Mouse (Mus musculus) kidney, adult 9 months (tissue): Measurements from ENCODE around the gene Hyou1.
"Not testable (repeated sequence)": the region's sequence is repeated elsewhere in the genome, so short reads cannot be mapped to it uniquely, and the experiment has no call there.

Source experiments
- DNase-seq: peaks from one replicate; pipeline ENCODE4 v3.0.0; 2022

Hyou1 gene

DNA sequence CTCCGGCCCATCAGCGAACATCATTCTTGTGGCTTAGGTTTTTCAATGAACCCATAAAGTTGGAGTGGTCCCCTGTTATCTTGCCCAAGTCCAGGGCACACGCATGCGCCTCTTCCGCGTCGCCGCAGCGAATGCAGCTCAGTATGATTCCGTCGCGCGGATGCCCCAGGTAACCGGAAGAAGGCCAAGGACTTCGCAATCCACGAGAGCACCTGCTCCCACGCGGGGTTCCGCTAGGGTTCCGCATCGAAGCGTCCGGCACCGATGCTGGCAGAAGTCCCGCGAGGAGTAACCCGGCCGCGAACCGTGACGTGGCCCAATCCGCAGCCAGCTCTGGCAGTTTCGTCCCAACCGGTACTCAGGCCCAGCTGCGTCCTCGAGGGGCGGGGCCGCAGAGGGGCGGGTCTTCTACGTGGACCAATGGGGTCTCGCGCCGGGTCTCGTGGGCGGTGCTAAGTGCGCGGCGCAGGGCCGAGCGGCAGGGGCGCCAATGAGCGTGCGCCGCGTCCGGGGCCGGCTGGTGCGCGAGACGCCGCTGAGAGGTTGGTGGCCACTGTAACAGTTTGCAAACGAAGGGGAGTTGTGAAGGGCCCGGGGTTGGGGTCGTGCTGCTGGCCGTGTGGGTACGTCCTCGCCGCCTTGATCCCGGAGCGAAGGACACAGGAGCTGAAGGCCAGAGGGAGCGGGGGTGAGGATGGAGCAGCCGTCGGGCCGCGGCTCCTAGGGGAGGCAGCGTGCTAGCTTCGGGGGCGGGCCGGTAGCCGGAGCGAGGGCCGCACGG is at the start of gene Hyou1:
Hyou1 (plus strand) TSS at position 437 of the 781 bp plus-strand sequence.
- peak; percentile 99 for DNase-seq

DNA sequence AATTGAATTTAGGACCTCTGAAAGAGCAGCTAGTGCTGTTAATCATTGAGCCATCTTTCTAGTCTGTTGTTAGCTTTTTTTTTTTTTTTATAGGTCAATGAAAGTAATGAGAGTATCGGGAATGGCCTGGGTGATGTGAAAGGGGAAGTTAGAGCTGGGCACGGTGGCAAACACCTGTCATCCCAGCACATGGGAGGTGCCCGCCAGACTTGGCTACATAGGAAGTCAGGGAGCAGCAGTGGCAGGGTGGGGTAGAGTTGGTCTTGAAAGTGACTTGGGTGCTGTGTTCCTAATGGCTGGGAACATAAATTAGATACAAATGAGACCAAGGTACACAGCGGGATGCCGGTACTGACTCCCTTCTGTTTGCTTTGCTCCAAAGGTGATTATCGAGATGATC is 48.6 kb upstream of the Hyou1 start:
- no peak for DNase-seq

DNA sequence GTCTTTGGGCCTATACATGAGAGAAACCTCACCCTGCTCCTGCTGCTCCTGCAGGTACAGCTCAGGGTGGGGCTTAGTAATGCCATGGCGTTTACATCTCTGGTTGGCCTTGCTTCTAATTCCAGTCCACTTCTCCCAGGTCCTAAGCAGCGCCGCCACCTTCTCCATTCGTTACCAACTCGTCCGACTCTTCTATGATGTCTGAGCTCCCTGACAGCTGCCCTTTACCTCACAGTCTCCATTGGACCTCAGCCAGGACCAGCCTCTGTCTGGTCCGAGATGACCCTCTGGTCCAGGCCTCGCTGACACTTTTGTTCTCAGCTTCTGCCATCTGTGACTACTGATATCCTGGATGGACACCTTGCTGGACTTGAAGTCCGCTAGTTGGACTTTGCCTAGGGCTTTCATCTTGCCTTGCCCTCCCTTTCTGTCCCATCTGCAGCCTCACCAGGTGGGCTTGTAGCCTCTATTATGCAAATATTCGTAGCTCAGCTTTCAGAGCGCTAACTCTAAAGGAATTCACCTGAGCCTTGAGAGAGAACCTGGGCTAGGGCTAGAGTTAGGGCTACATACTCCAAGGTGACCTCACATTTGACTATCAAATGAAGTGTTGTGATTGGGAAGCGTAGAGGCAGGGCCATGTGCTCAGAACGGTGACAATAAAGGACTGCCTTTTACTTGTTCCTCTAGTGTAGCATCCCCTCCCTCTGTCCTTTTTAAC is 46.2 kb upstream of the Hyou1 start:
- DNase-seq = no peak

DNA sequence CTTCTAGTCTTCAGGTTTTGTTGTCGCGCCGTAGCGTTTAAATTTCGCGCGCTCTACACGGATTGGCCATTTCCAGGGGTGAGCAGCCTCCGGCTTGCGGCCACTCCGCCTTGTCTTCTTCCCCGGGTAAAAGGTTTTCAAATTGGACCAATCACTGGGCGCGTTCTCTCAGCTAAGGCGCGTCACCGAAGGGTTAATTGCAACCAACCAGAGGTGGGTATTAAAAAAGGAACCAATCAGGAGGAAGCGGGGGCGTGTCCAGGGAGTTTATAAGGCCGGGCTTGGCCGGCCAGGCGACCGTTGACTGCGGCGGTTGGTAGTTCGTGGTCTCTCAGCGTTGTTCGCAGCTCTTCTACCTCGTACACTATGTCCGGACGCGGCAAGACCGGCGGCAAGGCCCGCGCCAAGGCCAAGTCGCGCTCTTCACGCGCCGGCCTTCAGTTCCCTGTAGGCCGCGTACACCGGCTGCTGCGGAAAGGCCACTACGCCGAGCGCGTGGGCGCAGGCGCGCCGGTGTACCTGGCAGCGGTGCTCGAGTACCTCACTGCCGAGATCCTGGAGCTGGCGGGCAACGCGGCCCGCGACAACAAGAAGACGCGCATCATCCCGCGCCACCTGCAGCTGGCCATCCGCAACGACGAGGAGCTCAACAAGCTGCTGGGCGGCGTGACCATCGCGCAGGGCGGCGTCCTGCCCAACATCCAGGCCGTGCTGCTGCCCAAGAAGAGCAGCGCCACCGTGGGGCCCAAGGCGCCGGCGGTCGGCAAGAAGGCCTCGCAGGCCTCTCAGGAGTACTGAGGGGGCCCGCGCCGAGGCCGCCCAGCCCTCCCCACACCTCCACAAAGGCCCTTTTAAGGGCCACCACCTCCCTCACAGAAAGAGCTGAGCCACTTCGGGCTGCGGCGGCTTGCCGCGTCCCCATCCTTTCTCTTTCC is 44.6 kb upstream of the Hyou1 start, which contains the start of gene H2afx:
H2afx (plus strand) TSS at position 299 of the 935 bp plus-strand sequence.
- peak; percentile 100 for DNase-seq

DNA sequence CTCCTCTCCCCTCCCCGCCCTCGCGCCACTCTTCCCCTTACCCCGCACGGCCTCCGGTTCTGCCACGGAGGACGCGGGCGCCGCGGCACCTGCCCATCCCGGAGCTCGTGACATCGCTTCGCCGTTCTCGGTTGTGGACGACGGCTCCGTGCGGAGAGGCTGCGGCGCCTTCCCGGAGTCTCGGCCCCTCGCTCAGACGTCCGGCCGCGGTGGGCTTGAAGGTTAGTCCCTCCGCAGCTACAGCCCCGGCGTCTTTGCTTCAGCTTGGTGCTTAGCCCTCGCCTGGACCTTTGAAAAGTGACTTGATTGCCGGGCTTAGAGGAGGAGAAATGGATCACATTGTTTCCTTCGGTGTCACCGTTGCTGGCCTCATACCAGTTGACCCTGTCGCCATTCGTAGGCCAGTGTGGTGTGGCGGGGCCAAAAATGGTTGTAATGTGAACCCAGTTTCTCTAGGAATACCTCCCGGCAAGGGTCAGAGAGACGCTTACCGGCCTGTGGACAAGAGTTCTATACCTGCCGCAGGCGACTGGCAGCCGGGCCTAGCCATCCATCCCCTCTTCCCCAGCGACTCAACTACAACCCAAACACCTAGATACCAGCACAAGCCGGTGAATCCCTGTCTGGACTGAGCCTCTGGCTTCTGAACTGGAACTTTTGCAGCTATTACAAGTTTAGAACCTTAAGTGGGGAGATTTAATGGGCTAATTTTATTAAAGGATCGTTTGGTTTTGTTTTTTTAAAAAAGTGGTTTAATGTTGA is 43.8 kb upstream of the Hyou1 start:
- DNase-seq = no peak

DNA sequence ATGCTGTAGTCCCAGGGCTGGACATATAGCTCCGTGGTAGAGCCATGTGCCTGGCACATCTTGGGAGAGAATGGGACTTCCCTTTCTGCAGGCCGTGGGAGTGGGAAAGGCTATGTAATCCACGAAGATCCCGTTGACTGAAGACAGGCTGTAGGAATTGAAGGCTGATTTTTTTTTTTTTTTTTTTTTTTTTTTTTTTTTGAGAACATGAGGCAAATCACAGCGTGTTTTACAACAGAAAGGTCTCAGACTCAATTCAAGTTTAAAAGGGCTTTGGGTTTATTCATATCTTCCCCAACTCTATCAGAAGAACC is 43.2 kb upstream of the Hyou1 start:
- no peak for DNase-seq

DNA sequence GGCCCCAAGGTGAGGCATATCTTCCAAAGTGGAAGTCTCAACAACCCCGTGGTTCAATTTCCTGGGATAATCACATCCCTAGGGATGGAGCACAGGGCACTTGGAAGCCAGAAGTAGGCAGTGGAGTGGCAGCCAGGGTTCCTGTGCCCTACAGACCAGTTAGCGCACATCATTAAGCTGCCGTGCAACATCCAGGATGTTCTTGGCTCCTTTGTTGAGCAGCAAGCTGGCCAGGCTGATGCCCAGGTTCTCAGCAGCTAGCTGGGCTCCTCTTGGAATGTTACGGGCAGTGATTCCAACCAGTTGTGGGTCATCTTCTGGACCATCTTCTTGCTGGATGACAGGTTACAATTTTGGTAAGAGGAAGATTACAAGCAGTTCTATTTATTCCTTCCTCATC is 42.8 kb upstream of the Hyou1 start:
- not testable (repeated sequence) for DNase-seq

DNA sequence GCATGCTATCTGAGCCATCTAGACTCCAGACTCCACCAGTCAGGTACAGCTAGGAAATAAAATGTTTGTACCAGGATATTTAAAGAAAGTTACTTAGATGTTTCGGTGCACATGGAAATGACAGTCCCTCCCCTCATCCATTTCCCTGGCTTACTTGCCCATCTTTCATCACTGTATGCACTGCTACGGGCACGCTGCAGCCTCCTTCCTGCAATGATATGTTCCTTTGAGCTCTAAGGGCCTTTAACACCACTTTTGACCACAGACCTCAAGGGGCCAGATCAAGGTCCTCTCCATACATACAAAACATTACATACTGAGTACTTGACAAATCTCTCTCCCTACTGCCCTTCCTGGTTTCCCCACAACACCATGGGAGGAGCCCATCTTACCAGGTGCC is 42.3 kb upstream of the Hyou1 start:
- no peak for DNase-seq

DNA sequence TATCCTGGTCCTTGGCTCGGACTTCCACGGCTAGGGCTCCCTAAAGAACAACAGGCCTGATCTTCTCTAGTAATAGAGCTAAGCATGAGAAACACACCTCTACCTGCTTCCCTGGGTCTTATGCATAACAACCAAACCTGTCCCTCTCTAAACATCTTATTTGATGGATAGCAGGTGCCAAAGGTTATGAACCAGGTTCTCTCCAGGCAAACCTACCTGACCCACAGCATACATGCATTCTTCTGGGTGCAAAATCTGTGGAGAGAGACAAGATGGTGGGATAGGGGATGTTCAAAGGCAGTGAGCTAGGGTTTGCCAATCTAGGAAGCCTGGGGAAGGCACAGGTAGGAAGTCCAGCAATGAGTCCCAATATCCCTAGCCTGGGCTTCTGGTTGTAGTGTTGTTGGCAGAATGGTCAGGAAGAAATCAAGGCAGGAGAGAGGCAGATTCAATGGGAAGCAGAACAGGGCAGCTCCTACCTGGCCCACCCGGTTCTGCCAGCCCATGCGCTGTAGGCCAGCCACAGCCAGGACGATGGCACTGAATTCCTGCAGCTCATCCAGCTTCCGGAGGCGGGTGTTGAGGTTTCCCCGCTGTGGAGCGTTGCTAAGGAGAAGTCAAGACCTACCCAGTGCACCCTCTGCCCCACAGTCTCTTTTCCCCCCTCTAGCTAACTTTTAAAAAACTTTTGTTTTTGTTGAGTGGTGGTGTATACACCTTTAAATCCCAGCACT is 41.7 kb upstream of the Hyou1 start:
- DNase-seq = no peak

DNA sequence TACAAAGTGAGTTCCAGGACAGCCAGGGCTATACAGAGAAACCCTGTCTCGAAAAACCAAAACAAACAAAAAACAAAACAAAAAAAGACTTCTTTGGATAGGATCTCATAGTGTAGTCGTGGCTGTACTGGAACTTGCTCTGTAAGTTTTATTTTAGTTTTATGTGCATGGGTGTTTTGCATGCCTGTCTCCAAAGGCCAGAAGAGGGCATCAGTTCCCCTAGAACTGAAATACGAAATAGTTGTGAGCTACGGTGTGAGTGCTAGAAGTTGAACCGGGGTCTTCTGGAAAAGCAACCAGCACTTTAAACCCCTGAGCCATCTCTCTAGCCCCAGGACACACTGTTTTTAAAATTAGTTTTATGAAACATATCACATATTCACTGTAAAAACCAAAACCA is 40.7 kb upstream of the Hyou1 start:
- DNase-seq = no peak

DNA sequence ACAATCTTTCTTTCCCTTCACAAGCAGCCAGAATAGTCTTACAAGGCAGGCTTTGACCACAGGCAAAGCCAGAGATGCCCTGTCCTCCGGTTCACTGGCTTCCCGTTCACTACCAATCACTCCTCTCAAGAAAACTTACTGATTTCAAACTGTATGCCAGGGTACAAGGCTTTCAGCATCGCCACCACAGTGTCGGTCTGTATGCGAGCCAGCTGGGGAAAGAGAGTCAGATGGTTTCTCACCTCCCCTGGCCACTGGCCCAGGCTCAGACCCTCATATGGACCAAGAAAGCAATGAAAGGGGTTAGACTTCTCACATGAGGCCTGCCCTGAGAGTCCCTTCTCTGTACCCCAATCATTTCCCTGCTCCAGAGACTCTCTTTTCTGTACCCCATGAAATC is 37.8 kb upstream of the Hyou1 start:
- no peak for DNase-seq

DNA sequence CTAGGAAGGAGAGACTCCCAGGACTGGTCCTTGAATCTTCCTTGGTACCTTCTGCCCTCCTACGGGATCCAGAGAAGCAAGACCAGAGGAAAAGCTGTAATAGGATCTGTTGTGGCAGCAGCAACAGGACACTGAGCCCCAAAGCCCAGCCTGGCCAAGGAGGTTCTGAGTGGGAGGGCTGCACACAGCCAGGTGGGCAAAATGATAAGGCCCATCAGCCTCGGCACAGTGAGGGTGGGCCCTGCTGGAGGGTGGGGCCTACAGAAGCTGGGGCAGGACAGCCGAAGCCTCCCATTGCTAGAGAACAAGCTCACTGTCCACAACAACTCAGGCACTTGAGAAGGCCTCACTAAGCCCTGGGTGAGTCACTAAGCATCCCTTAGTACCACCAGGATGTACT is 37.1 kb upstream of the Hyou1 start:
- no peak for DNase-seq

DNA sequence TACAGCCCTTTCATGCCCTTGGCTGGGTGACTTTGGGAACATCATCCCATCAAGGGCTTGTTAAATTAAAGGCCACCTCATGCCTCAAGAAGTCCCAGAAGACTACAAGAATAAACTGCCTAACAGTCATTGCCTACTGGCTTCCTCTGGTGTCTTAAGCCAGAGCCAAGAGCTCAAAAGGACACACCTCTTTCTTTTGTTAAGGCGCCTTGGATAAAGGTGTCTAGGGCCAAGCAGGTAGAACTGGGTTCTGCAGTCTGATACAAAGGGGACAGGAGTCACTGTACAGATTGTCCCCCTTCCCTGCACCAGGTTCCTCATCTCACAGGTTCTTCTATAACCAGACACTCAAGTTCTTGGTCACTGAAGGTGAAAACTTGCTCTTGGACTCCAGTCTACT is 36.7 kb upstream of the Hyou1 start:
- no peak for DNase-seq

DNA sequence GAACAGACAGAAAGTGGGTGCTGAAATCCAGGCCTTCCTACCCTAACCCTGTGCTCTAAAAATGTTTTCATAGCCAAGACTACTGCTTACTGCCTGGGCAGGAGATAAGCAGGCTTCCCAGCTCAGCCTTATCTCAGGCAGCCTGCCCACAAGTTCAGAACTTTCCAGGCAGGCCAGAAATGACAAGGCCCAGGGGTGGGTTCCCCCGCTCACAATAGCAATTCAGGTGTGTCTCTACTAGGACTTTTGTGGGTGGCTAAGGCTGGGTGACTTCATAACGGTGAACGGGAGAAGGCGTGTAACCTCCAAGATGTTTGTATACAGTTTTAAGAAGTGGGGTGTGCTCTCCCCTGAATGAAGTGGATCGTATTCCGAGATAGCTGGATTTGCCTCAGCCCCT is 36.0 kb upstream of the Hyou1 start:
- DNase-seq = no peak

DNA sequence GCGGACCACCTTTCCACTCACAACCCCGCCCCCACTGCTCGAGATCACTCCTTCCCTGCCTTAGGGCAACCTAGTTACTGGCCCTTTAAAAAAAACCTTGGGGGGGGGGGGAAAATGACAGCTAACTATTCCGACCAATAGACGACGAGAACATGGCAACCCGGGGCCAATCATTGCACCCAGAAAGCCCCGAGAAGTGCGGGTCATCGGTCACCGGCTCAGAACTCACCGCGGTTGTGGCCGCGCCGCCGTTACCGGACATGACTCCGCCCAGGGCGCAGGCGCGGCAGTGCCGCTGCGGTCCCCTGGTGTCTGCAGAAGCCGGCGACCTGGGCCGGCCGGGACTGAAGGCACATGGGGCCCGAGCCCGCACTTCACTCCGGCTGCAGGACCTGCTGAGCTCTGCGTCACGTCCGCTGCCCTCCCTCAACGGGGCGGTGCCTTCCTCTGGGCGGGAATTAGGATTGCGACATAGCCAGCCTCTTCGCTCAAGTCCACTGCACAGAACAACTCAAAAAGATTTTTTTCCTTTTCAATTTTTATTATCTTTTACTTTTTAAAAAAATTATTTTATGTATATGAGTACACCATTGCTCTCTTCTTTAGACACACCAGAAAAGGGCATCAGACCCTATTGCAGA is 35.4 kb upstream of the Hyou1 start, which contains the start of gene Hmbs:
Hmbs (minus strand) TSS at position 448 of the 641 bp plus-strand sequence.
- peak; percentile 94 for DNase-seq

DNA sequence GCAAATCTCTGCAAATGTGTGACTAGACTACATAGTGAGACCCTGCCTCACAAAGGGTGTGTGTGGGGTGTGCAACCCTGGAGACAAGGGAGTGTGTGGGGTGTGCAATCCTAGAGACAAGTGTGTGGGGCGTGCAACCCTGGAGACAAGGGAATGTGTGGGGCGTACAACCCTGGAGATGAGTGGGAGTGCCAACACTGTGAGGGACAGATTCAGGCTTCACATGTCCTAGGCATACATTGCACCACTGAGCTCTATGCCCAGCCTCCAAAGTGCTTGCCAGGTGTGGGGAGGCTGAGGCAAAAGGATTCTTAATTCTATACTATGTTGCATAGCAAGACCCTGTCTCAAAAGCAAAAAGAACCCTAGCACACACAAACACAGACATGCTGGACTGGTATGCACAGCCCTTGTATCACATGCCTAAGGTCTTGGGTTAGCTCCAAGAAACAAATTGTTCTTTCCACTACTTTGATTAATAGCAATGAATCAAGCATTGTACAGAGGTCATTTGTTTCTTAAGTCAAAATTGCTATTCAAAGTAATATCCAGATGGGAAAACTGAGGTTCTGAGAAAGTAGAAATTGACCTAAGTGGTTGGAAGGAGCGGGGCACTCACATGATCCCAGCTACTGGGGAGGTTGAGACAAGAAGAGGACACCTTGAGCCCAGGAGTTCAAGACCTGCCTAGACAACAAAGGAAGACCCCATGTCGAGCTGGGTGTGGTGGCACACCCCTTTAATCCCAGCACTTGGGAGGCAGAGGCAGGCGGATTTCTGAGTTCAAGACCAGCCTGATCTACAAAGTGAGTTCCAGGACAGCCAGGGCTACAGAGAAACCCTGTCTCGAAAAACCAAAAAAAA is 33.5 kb upstream of the Hyou1 start:
- no peak for DNase-seq

DNA sequence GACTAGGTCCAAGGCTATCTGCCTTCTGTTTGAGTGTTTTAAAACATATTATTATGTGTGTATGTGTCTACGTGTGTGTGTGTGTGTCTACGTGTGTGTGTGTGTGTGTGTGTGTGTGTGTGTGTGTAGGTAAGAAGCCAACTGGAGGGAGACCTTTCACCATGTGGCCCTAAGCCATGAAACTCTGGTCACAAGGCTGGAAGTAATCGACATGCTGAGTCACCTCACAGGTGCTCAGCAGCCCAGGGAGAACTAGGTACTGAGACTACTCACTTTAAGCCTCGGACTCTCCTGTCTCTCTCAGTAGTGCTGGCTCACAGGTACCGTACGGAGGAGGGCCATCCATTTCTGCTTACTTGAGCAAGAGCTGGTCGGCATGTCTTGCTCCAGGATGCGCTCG is 32.1 kb upstream of the Hyou1 start:
- DNase-seq = no peak

DNA sequence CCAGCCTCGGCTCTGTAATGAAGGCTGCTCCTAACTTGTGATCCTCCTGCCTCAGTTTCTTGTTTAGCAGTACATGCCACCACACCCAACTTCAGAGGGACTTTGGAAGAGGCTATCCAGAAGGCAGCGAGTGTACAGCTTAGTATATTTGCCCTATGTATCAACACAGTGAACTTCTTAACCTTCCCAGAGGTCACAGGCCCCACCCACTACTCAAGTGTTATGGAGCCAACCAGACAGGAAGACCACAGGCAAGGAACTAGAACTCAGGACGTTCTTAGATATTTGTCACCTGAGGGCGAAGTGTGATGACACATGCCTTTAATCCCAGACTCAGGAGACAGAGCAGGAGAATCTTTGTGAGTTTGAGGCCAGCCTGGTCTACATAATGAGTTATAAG is 31.7 kb upstream of the Hyou1 start:
- DNase-seq = no peak

DNA sequence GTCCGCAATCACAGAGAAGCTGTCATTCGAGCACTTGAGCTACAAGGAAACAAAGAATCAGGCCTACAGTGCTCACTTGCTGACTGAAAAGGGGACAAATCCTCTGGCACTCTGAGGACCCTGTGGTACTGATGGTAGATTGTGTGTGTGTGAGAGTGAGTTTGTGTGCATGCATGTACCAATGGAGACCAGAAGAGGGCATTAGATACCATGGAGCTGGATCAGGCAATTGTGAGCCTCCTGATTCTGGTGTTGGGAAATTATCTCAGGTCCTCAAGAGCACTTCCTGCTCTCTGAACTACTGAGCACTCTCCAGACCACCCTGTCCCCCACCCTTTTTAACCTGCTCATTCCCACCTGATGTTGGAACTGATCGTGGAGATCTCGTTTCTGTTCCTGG is 30.7 kb upstream of the Hyou1 start:
- DNase-seq = no peak

DNA sequence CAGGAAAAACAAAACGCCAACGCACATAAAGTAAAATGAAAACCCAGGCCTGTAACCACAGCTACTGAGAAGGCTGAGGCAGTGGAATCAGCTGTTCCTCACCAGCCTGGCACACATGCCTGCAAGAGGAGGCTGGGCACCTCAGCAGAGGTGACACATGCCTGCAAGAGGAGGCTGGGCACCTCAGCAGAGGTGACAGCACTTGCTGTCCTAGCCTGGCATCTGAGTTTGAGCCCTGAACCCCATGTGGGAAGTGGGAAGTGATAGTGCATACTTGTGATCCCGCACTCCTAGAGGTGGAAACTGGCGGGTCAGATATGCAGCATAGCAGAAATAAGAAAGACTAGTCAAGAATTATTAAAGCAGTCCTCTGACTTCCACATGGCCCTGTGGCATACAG is 27.9 kb upstream of the Hyou1 start:
- DNase-seq = no peak
